Mouse (Mus musculus): ENCODE measurements around the gene Apc2.

- no peak for TF ChIP-seq POLR2A (IDR thresholded peaks at IDR 0.05; ENCODE audit: borderline replicate concordance, extremely low read depth, low read depth, low read length)
- no peak for TF ChIP-seq CTCF (IDR thresholded peaks at IDR 0.05; ENCODE audit: insufficient read depth, low read length)
Observed at GRCm38 (mm10) chr10:80336263-80336662, 40.5 kb downstream of the Apc2 start.
